Mouse (Mus musculus) embryonic facial prominence, embryonic 15.5 days (tissue): ENCODE measurements around the gene Myog. TPM values are rescaled to one million over a fixed set of nuclear protein-coding genes. Genes with fewer than 3 reads are reported as not detected.

Experiments
- ATAC-seq: fragments of 200-750 bp; cut with Nextera tagmentation; 2 replicates; pipeline ENCODE4 v1.8.0; 2017; ENCODE audit warnings: low read depth, moderate TSS enrichment; ENCODE audit not compliant: insufficient number of reproducible peaks, low FRiP score, low TSS enrichment
- H3K27ac ChIP-seq: fragments of 300-500 bp; sonication (generic); replicated peaks from 2 replicates; pipeline ENCODE4 v1.5.1; 2015; ENCODE audit warnings: mild to moderate bottlenecking, inconsistent platforms
- H3K27me3 ChIP-seq: fragments of 300-500 bp; sonication (generic); 2 replicates; pipeline ENCODE4 v1.6.1; 2015; ENCODE audit warnings: inconsistent platforms
- H3K36me3 ChIP-seq: fragments of 300-500 bp; sonication (generic); 2 replicates; pipeline ENCODE4 v1.6.1; 2015; ENCODE audit warnings: mild to moderate bottlenecking, inconsistent platforms
- H3K4me1 ChIP-seq: fragments of 300-500 bp; sonication (generic); 2 replicates; pipeline ENCODE4 v1.6.1; 2015; ENCODE audit warnings: inconsistent platforms
- H3K4me2 ChIP-seq: fragments of 300-500 bp; sonication (generic); replicated peaks from 2 replicates; pipeline ENCODE4 v1.6.1; 2015; ENCODE audit warnings: mild to moderate bottlenecking, inconsistent platforms
- H3K4me3 ChIP-seq: fragments of 300-500 bp; sonication (generic); replicated peaks from 2 replicates; pipeline ENCODE4 v1.5.1; 2015; ENCODE audit warnings: mild to moderate bottlenecking, inconsistent platforms
- H3K9ac ChIP-seq: fragments of 300-500 bp; sonication (generic); 2 replicates; pipeline ENCODE4 v1.6.1; 2015; ENCODE audit warnings: inconsistent platforms
- H3K9me3 ChIP-seq: fragments of 300-500 bp; sonication (generic); replicated peaks from 2 replicates; pipeline ENCODE4 v1.6.1; 2016; ENCODE audit warnings: inconsistent platforms
- WGBS: fragments of 180-500 bp; shearing (Covaris S2); methylation state at CpG from one replicate; pipeline ENCODE4 v1.1.7; 2015; 5-methylcytosine and 5-hydroxymethylcytosine counted together
- polyA plus RNA-seq: library from polyadenylated mRNA; unstranded; fragments of >200 nt; fragmentation: Nextera tagmentation; extraction: Ambion mirVana; gene quantifications from 2 replicates; pipeline ENCODE4 v1.2.1, GENCODE M21; 2015

Gene Myog
- polyA plus RNA-seq, 1 experiment from 2014 or later = 186 TPM

GRCm38 (mm10) chr1:134304940-134305339 lies 15.2 kb downstream of the Myog start:
- Histone ChIP-seq H3K9me3 (no peaks in the 10 kb centered on the region), H3K4me2 (no peak overlapping the region), H3K9ac (no peak overlapping the region), H3K27me3 (peaks cover 5% of the 10 kb centered on the region; the same call in 1 of the 2 replicates), H3K27ac (no peak overlapping the region), H3K4me1 (peaks cover 16% of the 10 kb centered on the region), H3K36me3 (no peaks in the 10 kb centered on the region), H3K4me3 (no peak overlapping the region)
- 89% methylated on average over 9 of the region's 9 CpGs for WGBS
- ATAC-seq = no peak

GRCm38 (mm10) chr1:134307409-134307808 lies 17.6 kb downstream of the Myog start:
- Histone ChIP-seq H3K27me3 (no peaks in the 10 kb centered on the region), H3K4me1 (peaks cover 13% of the 10 kb centered on the region), H3K4me2 (no peak overlapping the region), H3K27ac (no peak overlapping the region), H3K36me3 (no peaks in the 10 kb centered on the region), H3K4me3 (no peak overlapping the region), H3K9me3 (no peaks in the 10 kb centered on the region), H3K9ac (no peak overlapping the region)
- ATAC-seq = no peak
- 47% methylated on average over 10 of the region's 10 CpGs for WGBS

- Histone ChIP-seq H3K36me3 (no peaks in the 10 kb centered on the region), H3K27me3 (no peaks in the 10 kb centered on the region), H3K9ac (no peak overlapping the region), H3K4me3 (no peak overlapping the region), H3K9me3 (no peaks in the 10 kb centered on the region), H3K4me1 (no peaks in the 10 kb centered on the region), H3K4me2 (no peak overlapping the region), H3K27ac (no peak overlapping the region)
- no peak for ATAC-seq
- WGBS = 90% methylated on average over 2 of the region's 2 CpGs
Observed at GRCm38 (mm10) chr1:134310291-134310690, 20.5 kb downstream of the Myog start.

GRCm38 (mm10) chr1:134310729-134311128 lies 20.9 kb downstream of the Myog start:
- no peaks in the 10 kb centered on the region for H3K27me3 ChIP-seq
- WGBS = 91% methylated on average over 3 of the region's 3 CpGs
- no peak overlapping the region for H3K27ac ChIP-seq
- no peaks in the 10 kb centered on the region for H3K36me3 ChIP-seq
- no peak overlapping the region for H3K4me3 ChIP-seq
- H3K4me1 ChIP-seq = no peaks in the 10 kb centered on the region
- H3K9me3 ChIP-seq = no peaks in the 10 kb centered on the region
- no peak overlapping the region for H3K9ac ChIP-seq
- H3K4me2 ChIP-seq = no peak overlapping the region
- ATAC-seq = no peak

- no peak overlapping the region for H3K4me2 ChIP-seq
- no peak overlapping the region for H3K27ac ChIP-seq
- H3K9ac ChIP-seq = no peak overlapping the region
- ATAC-seq = no peak
- WGBS = 83% methylated on average over 7 of the region's 7 CpGs
- no peaks in the 10 kb centered on the region for H3K4me1 ChIP-seq
- no peaks in the 10 kb centered on the region for H3K36me3 ChIP-seq
- H3K9me3 ChIP-seq = no peaks in the 10 kb centered on the region
- no peaks in the 10 kb centered on the region for H3K27me3 ChIP-seq
- H3K4me3 ChIP-seq = no peak overlapping the region
Observed at GRCm38 (mm10) chr1:134311760-134312159, 22.0 kb downstream of the Myog start.

- WGBS = 84% methylated on average over 5 of the region's 5 CpGs
- H3K4me1 ChIP-seq = no peaks in the 10 kb centered on the region
- no peak overlapping the region for H3K4me3 ChIP-seq
- H3K4me2 ChIP-seq = no peak overlapping the region
- H3K36me3 ChIP-seq = no peaks in the 10 kb centered on the region
- H3K27ac ChIP-seq = no peak overlapping the region
- no peaks in the 10 kb centered on the region for H3K27me3 ChIP-seq
- no peaks in the 10 kb centered on the region for H3K9me3 ChIP-seq
- no peak overlapping the region for H3K9ac ChIP-seq
- no peak for ATAC-seq
Observed at GRCm38 (mm10) chr1:134315181-134315580, 25.4 kb downstream of the Myog start.

GRCm38 (mm10) chr1:134316361-134316760 lies 26.6 kb downstream of the Myog start:
- no peak for ATAC-seq
- Histone ChIP-seq H3K9me3 (no peaks in the 10 kb centered on the region), H3K4me2 (no peak overlapping the region), H3K27me3 (no peaks in the 10 kb centered on the region), H3K27ac (no peak overlapping the region), H3K9ac (no peak overlapping the region), H3K4me1 (peaks cover 9% of the 10 kb centered on the region; the same call in 1 of the 2 replicates), H3K36me3 (no peaks in the 10 kb centered on the region), H3K4me3 (no peak overlapping the region)
- 84% methylated on average over 9 of the region's 9 CpGs for WGBS

- no peaks in the 10 kb centered on the region for H3K27me3 ChIP-seq
- 76% methylated on average over 5 of the region's 5 CpGs for WGBS
- no peak overlapping the region for H3K4me2 ChIP-seq
- no peak overlapping the region for H3K27ac ChIP-seq
- no peak overlapping the region for H3K9ac ChIP-seq
- peaks cover under 1% of the 10 kb centered on the region; the same call in 1 of the 2 replicates for H3K36me3 ChIP-seq
- no peaks in the 10 kb centered on the region for H3K9me3 ChIP-seq
- ATAC-seq = no peak
- no peak overlapping the region for H3K4me3 ChIP-seq
- H3K4me1 ChIP-seq = peaks cover 9% of the 10 kb centered on the region; the same call in 1 of the 2 replicates
Observed at GRCm38 (mm10) chr1:134318261-134318660, 28.5 kb downstream of the Myog start.

GRCm38 (mm10) chr1:134320691-134321301 lies 31.0 kb downstream of the Myog start:
- Histone ChIP-seq H3K27me3 (no peaks in the 10 kb centered on the region), H3K4me3 (no peak overlapping the region), H3K9me3 (no peaks in the 10 kb centered on the region), H3K27ac (no peak overlapping the region), H3K4me2 (no peak overlapping the region), H3K36me3 (peaks cover 6% of the 10 kb centered on the region; the same call in 1 of the 2 replicates), H3K4me1 (peaks cover 9% of the 10 kb centered on the region; the same call in 1 of the 2 replicates), H3K9ac (no peak overlapping the region)
- WGBS = 36% methylated on average over 14 of the region's 14 CpGs
- 0 out of 2 replicates have a peak, but pooled peaks have one; percentile 56 for ATAC-seq

- H3K27me3 ChIP-seq = no peaks in the 10 kb centered on the region
- peaks cover 9% of the 10 kb centered on the region; the same call in 1 of the 2 replicates for H3K4me1 ChIP-seq
- no peak overlapping the region for H3K4me2 ChIP-seq
- ATAC-seq = no peak
- peaks cover 13% of the 10 kb centered on the region; the same call in 1 of the 2 replicates for H3K36me3 ChIP-seq
- WGBS = 86% methylated on average over 6 of the region's 6 CpGs
- H3K27ac ChIP-seq = no peak overlapping the region
- H3K9me3 ChIP-seq = no peaks in the 10 kb centered on the region
- no peak overlapping the region for H3K9ac ChIP-seq
- H3K4me3 ChIP-seq = no peak overlapping the region
Observed at GRCm38 (mm10) chr1:134322591-134322990, 32.8 kb downstream of the Myog start.

GRCm38 (mm10) chr1:134326841-134327346 lies 37.1 kb downstream of the Myog start:
- Histone ChIP-seq H3K9ac (no peak overlapping the region), H3K27ac (no peak overlapping the region), H3K36me3 (peaks cover 13% of the 10 kb centered on the region; the same call in 1 of the 2 replicates), H3K4me1 (no peaks in the 10 kb centered on the region), H3K4me2 (no peak overlapping the region), H3K4me3 (no peak overlapping the region), H3K9me3 (no peaks in the 10 kb centered on the region), H3K27me3 (no peaks in the 10 kb centered on the region)
- ATAC-seq = no peak
- 93% methylated on average over 12 of the region's 12 CpGs for WGBS
